Mouse (Mus musculus) midbrain, embryonic 16.5 days (tissue): ENCODE results near the gene Tcerg1l. TPM values are rescaled to one million over a fixed set of nuclear protein-coding genes. Genes with fewer than 3 reads are reported as not detected.

ENCODE experiments used
- ATAC-seq: fragments of 200-750 bp; cut with Nextera tagmentation; 2 replicates; pipeline ENCODE4 v1.8.0; 2017; ENCODE audit warnings: moderate TSS enrichment
- H3K27ac ChIP-seq: fragments of 300-500 bp; sonication (generic); 2 replicates; pipeline ENCODE4 v1.5.1; 2014; ENCODE audit warnings: mild to moderate bottlenecking, low read length, mixed read lengths
- H3K27me3 ChIP-seq: fragments of 300-500 bp; sonication (generic); 2 replicates; pipeline ENCODE4 v1.6.1; 2014; ENCODE audit warnings: low read depth, low read length, mixed read lengths; ENCODE audit not compliant: control insufficient read depth, insufficient read depth
- H3K36me3 ChIP-seq: fragments of 300-500 bp; sonication (generic); 2 replicates; pipeline ENCODE4 v1.6.1; 2014; ENCODE audit warnings: mild to moderate bottlenecking, low read length, moderate library complexity, mixed read lengths; ENCODE audit not compliant: control insufficient read depth, insufficient read depth
- H3K4me1 ChIP-seq: fragments of 300-500 bp; sonication (generic); 2 replicates; pipeline ENCODE4 v1.6.1; 2014; ENCODE audit warnings: mild to moderate bottlenecking, low read length, mixed read lengths; ENCODE audit not compliant: control insufficient read depth, insufficient read depth
- H3K4me2 ChIP-seq: fragments of 300-500 bp; sonication (generic); 2 replicates; pipeline ENCODE4 v1.6.1; 2014; ENCODE audit warnings: mild to moderate bottlenecking, low read length, mixed read lengths
- H3K4me3 ChIP-seq: fragments of 300-500 bp; sonication (generic); 2 replicates; pipeline ENCODE4 v1.5.1; 2014; ENCODE audit warnings: low read depth, mild to moderate bottlenecking, low read length, moderate library complexity, mixed read lengths
- H3K9ac ChIP-seq: fragments of 300-500 bp; sonication (generic); 2 replicates; pipeline ENCODE4 v1.6.1; 2014; ENCODE audit warnings: low read depth, low read length, mixed read lengths
- H3K9me3 ChIP-seq: fragments of 300-500 bp; sonication (generic); replicated peaks from 2 replicates; pipeline ENCODE4 v1.6.1; 2014; ENCODE audit warnings: mild to moderate bottlenecking, low read length, mixed read lengths; ENCODE audit not compliant: control insufficient read depth, poor library complexity, severe bottlenecking
- WGBS: fragments of 180-500 bp; shearing (Covaris S2); extraction: QIAGEN DNeasy Blood & Tissue Kit; methylation state at CpG from one replicate; pipeline ENCODE4 v1.1.7; 2014; 5-methylcytosine and 5-hydroxymethylcytosine counted together
- polyA plus RNA-seq: library from polyadenylated mRNA; unstranded; fragments of >200 nt; fragmentation: Nextera tagmentation; extraction: Ambion mirVana; gene quantifications from 2 replicates; pipeline ENCODE4 v1.2.1, GENCODE M21; 2015

The Tcerg1l gene
- 31.1 and 33.4 TPM in 2 replicates for polyA plus RNA-seq

DNA sequence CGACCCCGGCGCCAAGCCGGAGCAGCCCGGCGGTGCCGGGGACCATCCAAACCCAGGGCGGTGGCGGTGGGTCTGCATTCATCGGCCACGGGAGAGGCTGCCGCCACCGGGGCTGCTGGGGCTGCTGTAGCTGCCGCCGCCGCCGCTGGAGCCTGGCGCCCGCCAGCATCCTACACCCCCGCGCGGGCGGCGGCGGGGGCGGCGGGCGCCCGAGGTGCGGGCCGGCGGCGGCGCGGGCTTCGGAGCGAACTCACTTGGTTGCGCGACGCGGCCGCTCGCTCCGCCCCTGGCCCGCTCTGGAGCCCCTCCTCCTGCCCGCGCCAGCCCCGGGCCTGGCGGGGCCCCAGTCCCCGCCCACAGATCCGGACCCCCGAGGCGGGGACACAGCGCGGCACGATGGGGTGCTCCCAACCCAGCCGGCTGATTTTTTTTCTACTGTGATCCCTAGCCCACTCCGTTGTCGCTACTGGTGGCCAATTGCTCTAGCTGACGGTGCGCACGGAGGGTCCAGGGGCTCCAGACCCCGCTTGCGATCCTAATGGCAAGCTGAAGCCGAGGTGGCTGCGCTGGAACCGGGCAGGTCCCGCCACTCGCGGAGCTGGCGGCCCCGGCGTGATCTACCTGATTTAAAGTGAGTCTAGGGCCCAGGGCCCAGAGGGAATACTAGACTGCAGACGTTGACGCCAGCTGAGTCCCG is at the start of gene Tcerg1l:
Gene Tcerg1l, minus strand, starts transcription at position 246 of the 697 bp plus-strand sequence.
- Histone ChIP-seq H3K4me1 (peaks cover 8% of the 10 kb centered on the region; the same call in 1 of the 2 replicates), H3K9me3 (no peaks in the 10 kb centered on the region), H3K9ac (peak within 1 kb of the TSS; percentile 86), H3K36me3 (no peaks in the 10 kb centered on the region), H3K27ac (peak within 1 kb of the TSS; percentile 80), H3K4me2 (peak within 1 kb of the TSS; percentile 96), H3K27me3 (0 out of 2 replicates have a peak, but pooled peaks cover 4% of the 10 kb centered on the region), H3K4me3 (peak within 1 kb of the TSS; percentile 71)
- 0% methylated on average over 53 of the region's 76 CpGs for WGBS
- ATAC-seq = peak; percentile 80

DNA sequence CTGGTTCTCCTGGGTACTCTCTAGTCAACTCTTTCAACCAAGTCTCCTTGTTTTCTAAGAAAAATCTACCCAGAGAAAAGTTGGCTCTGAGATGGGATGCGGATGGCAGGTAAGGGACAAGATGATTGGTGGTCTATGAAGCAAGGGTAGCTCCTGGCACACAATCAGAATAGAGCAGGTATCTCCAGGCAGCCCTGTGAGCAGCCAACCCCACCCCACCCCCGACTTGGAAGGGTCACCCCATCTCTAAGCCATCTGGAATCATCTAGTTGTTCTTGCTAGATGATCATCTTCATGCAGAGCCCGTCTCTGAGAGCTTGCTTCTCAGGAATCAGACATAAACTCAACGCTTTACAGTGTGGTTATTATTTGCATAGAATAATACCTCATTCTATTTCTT is 44.6 kb upstream of the Tcerg1l start:
- WGBS = 66% methylated on average over 4 of the region's 4 CpGs

DNA sequence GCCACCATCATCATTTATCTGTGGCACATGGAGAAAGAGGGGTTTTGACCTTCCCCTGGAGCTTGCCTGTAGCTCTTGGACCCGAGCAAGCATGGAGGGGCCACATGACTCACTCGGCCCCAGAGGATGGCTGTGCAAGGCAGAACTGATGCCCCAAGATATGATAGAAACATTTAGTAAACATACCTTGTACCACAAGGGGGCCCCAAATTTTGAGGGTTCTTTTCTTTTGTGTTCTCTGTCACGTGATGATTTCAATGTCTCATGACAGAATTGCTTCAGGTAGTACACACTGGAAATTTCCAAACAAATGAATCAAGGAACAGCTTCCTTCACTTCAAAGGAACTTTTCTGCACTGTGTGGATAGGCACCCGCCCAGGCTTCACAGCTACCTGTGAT is 35.0 kb upstream of the Tcerg1l start:
- Histone ChIP-seq H3K27ac (no peak overlapping the region), H3K4me1 (no peaks in the 10 kb centered on the region), H3K4me3 (no peak overlapping the region), H3K9me3 (no peaks in the 10 kb centered on the region), H3K9ac (no peak overlapping the region), H3K27me3 (no peaks in the 10 kb centered on the region), H3K36me3 (no peaks in the 10 kb centered on the region), H3K4me2 (no peak overlapping the region)
- 64% methylated on average over 4 of the region's 4 CpGs for WGBS
- ATAC-seq = no peak

More for the DNA sequence above, 44.6 kb upstream of the Tcerg1l start:
- Histone ChIP-seq H3K9ac (no peak overlapping the region), H3K36me3 (no peaks in the 10 kb centered on the region), H3K4me2 (no peak overlapping the region), H3K4me3 (no peak overlapping the region), H3K9me3 (no peaks in the 10 kb centered on the region), H3K27me3 (no peaks in the 10 kb centered on the region), H3K27ac (no peak overlapping the region), H3K4me1 (no peaks in the 10 kb centered on the region)
- no peak for ATAC-seq

DNA sequence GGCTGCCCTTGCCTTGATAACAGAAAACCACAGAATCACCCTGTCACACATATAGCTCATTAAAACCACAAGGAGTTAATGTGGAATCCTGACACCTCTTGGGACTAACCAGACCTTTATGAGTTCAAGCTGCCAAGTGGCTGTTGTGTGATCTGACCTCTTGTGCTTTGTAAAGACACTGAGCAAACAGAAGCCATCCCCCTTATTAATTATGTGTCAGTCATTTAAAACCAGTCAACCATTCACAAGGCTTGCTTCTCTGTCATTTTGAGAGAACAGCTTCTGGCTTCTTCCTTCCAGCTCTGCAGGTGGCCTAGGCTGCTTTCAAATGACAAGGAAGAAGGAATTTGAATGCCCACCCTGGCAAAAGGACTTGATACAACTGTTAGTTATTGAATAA is 33.9 kb upstream of the Tcerg1l start:
- no peaks in the 10 kb centered on the region for H3K4me1 ChIP-seq
- no peak overlapping the region for H3K27ac ChIP-seq
- no peak for ATAC-seq

DNA sequence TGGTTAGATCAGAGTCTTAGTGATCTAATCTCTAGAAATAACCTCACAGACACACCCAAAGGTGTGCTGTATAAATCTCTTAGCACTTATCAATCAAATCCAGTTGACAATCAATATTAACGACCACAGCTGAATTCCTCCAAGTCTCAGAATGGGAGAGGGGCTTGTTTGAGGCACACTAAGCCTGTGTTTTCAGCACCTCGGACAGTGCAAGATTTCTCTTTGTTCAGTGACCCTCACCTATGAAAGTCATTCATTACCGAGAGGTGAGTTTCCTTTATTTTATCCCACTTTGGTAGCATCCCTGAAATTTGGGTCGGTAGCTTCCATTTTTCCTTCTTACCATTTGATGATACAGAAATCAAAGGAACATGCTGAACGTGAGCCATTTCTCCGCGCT is 32.4 kb upstream of the Tcerg1l start:
- Histone ChIP-seq H3K4me3 (no peak overlapping the region), H3K9ac (no peak overlapping the region), H3K9me3 (no peaks in the 10 kb centered on the region), H3K36me3 (no peaks in the 10 kb centered on the region), H3K27me3 (no peaks in the 10 kb centered on the region), H3K4me2 (no peak overlapping the region), H3K4me1 (no peaks in the 10 kb centered on the region), H3K27ac (no peak overlapping the region)
- no peak for ATAC-seq
- 50% methylated on average over 7 of the region's 7 CpGs for WGBS

More for the DNA sequence above, 33.9 kb upstream of the Tcerg1l start:
- H3K9me3 ChIP-seq = no peaks in the 10 kb centered on the region
- no peak overlapping the region for H3K4me2 ChIP-seq
- H3K9ac ChIP-seq = no peak overlapping the region
- H3K36me3 ChIP-seq = no peaks in the 10 kb centered on the region
- H3K4me3 ChIP-seq = no peak overlapping the region
- H3K27me3 ChIP-seq = no peaks in the 10 kb centered on the region

DNA sequence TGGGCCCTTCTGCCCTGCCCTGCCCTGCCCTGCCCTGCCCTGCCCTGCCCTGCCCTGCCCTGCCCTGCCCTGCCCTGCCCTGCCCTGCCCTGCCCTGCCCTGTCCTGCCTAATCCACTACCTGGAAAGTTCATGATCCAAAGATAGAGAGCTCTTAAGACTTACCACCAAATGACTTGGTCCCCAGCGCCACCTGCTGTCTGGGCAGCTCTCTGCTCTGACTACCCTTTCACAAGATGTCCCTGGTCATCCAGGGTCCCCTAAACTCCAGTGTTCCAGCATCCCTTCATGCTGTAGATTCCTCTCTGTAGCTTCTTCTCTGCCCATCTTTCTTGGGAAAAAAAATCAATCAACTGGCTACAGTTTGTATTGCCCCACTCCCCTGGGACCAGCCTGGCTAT is 31.3 kb upstream of the Tcerg1l start:
- Histone ChIP-seq H3K27ac (no peak overlapping the region), H3K4me1 (no peaks in the 10 kb centered on the region), H3K9me3 (no peaks in the 10 kb centered on the region), H3K9ac (no peak overlapping the region), H3K36me3 (no peaks in the 10 kb centered on the region), H3K4me3 (no peak overlapping the region), H3K4me2 (no peak overlapping the region), H3K27me3 (no peaks in the 10 kb centered on the region)
- WGBS = 71% methylated on average over 1 of the region's 1 CpGs
- no peak for ATAC-seq

DNA sequence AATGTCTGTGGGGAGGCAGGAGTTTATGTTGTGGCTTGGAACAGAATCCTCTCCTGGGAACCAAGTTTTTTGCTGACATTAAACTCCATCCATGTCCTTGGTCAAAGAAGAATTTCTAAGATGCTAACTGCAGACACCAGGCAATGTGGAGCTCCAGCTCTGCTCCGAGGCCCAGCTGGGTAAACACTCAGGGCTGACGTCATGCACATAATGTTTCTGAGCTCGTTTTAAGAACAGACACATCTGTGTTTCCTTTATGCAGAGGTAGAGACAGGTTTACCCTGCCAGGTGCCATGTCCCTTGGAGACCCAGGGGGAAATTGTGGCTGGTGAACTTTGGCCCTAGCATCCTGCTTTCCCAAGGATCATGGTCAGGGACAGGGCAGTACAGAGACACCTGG is 29.9 kb upstream of the Tcerg1l start:
- Histone ChIP-seq H3K27me3 (no peaks in the 10 kb centered on the region), H3K4me3 (no peak overlapping the region), H3K9me3 (no peaks in the 10 kb centered on the region), H3K36me3 (no peaks in the 10 kb centered on the region), H3K27ac (no peak overlapping the region), H3K4me1 (no peaks in the 10 kb centered on the region), H3K9ac (no peak overlapping the region), H3K4me2 (no peak overlapping the region)
- no peak for ATAC-seq
- 74% methylated on average over 3 of the region's 3 CpGs for WGBS

DNA sequence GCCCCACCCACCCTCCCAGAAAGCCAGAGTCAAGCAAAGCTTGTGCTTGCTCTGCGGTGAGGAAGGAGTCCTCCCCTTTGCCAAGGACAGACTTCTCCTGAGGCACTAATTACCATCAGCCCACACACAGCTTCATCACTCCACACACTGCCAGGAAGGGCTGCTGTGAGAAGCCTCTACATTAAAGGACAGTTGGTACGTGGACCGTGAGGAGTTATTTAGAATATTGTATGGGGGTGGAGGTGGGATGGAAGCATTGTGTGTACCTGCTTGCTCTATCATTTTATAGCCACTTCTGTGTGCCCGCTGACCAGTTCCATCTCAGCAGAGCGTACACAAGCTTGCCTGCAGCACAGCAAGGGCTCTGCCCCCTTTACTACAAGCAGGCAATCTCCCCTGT is 16.0 kb upstream of the Tcerg1l start:
- Histone ChIP-seq H3K27me3 (no peaks in the 10 kb centered on the region), H3K4me3 (no peak overlapping the region), H3K4me1 (no peaks in the 10 kb centered on the region), H3K9me3 (no peaks in the 10 kb centered on the region), H3K4me2 (no peak overlapping the region), H3K27ac (no peak overlapping the region), H3K36me3 (no peaks in the 10 kb centered on the region), H3K9ac (no peak overlapping the region)
- no peak for ATAC-seq
- 60% methylated on average over 5 of the region's 5 CpGs for WGBS

DNA sequence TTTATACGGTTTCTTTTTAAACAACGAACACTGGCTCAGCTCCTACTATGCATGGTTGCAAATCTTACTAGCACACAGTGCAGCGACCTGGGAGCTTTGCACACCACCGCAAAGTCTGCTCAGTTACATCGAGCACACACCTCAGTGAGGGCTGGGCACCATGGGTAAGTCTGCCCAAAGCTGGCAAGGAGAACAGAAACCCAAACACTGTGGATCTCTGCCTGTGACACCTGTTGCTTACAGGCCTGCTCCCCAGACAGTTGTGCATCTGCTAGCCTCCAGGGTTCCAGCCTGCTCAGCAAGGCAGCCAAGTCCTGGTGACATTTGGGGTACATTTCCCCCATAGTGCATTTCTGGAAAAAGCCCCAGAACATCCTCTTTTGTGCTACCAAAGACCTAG is 4.1 kb upstream of the Tcerg1l start:
- Histone ChIP-seq H3K9me3 (no peaks in the 10 kb centered on the region), H3K27ac (no peak overlapping the region), H3K4me3 (no peak overlapping the region), H3K4me1 (peaks cover 6% of the 10 kb centered on the region; the same call in 1 of the 2 replicates), H3K9ac (no peak overlapping the region), H3K4me2 (no peak overlapping the region), H3K27me3 (0 out of 2 replicates have a peak, but pooled peaks cover 4% of the 10 kb centered on the region), H3K36me3 (no peaks in the 10 kb centered on the region)
- no peak for ATAC-seq
- WGBS = 93% methylated on average over 5 of the region's 5 CpGs
